Mouse (Mus musculus): ENCODE results near the gene Zbed4.
"Not testable (repeated sequence)": the region's sequence is repeated elsewhere in the genome, so short reads cannot be mapped to it uniquely, and the experiment has no call there.

Zbed4 gene

DNA sequence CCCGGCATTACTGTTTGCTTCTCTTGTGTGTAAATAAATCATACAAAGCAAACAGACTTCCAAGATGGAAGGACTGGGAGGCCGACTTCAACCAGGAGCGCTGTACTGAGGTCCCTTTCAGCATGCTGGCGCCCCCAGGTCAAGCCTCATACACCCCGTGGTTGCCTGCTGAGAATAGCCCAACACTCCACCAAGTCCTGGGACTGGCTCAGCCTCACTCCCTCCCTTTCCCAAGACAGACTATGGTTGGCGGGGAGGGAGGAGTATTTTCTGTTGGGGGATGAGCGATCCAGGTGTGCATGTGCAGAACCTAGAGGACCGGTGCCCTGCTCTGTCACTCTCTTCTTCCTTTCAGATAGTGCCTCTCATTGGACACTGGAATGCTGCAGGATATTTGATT is 56.7 kb downstream of the Zbed4 start:
- no peak for DNase-seq (ENCODE audit: low spot score in 2 of 2)

DNA sequence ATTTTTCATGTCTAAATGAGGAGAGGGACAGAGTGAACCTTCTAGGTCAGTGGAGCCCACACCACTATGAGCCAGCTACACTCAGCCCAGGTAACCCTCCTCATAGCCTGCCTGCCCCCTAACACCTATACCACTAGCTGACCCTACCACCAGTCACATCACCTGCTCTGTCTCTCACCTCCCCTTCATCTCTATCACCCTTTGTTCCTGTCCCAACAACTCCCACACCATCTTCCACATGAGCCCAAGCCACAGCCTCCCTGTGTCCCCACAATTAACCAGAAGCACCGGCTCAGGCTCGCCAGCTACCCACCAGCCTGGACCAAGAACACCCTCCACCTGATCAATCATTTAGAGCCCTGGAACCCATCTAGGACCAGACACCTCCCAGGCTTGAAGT is 58.9 kb downstream of the Zbed4 start:
- DNase-seq (ENCODE audit: low spot score in 2 of 2): no peak

DNA sequence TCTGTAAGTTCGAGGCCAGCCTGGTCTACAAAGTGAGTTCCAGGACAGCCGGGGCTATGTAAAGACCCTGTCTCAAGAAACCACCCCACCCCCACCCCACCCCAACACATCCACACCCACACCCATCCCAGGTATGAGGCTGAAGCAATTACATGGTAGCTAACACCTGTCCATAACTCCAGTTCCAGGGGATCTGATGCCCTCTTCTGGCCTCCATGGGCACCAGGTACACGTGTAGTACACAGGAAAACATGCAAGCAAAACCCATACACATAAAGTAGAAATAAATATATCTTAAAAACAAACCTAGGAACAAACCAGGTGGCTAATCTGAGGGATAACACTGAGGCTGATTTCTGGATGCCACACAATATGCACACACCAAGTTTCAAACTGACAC is 61.8 kb downstream of the Zbed4 start:
- DNase-seq (ENCODE audit: low spot score in 2 of 2): no peak

DNA sequence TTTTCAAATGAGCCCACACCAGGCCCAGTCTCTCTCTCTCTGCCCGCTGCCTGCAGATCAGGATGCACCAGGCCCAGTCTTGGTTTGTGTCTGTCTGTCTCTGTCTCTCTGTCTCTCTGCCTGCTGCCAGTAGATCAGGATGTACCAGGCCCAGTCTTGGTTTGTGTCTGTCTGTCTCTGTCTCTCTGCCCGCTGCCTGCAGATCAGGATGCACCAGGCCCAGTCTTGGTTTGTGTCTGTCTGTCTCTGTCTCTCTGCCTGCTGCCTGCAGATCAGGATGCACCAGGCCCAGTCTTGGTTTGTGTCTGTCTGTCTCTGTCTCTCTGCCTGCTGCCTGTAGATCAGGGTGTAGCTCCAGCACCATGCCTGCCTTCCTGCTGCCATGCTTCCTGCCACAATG is 62.4 kb downstream of the Zbed4 start:
- DNase-seq (ENCODE audit: low spot score in 2 of 2): not testable (repeated sequence)

DNA sequence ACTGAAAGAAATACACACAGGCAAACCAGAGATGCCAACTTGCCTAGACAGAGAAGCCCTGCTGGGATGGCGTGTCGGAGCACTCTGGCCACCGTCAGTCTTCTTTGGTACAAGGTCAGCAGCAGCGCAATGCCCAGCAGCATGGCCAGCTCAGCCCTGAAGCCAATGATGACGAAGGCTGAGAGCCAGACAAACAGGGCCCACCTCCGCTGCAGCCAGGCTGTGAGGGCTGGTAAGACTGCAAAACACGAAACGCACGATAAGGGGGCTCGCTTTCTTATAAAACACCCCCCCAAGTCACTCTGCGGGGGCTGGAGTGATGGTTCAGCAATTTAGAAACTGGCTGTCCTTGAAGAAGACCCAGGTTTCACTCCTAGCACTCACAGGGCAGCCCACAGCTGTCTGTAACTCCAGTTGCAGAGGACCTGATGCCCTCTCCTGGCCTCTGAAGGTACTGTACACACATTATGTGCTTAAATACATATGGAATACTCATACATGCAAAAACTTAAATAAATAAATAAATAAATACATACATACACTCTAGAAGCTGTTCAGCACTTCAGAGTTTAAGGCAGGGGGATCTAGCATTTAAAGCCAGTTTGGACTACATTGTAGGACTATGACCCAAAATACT is 63.1 kb downstream of the Zbed4 start:
- no peak for DNase-seq (ENCODE audit: low spot score in 2 of 2)

DNA sequence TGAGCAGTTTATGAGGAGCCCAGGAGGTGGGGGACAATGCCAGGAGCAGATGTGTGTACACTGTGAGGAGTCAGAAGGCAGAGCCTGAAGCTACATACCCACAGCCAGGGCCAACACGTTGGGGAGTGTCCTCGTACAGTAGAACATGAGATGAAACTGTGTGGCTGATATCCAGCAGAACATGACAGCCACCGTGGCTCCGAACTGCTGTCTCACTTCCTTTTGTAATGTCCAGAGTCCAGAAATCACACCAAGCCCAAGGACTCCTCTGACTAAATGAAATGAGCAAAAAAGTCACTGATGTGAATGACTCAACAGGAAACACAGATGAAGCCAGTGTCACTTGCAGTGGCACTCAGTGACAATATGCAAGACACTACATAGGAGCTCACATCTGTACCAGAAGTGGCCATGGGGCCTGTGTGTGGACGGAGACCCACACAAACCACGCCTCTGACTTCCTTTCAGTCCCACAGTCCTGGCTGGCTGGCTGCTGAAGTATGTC is 63.8 kb downstream of the Zbed4 start:
- no peak for DNase-seq (ENCODE audit: low spot score in 2 of 2)

DNA sequence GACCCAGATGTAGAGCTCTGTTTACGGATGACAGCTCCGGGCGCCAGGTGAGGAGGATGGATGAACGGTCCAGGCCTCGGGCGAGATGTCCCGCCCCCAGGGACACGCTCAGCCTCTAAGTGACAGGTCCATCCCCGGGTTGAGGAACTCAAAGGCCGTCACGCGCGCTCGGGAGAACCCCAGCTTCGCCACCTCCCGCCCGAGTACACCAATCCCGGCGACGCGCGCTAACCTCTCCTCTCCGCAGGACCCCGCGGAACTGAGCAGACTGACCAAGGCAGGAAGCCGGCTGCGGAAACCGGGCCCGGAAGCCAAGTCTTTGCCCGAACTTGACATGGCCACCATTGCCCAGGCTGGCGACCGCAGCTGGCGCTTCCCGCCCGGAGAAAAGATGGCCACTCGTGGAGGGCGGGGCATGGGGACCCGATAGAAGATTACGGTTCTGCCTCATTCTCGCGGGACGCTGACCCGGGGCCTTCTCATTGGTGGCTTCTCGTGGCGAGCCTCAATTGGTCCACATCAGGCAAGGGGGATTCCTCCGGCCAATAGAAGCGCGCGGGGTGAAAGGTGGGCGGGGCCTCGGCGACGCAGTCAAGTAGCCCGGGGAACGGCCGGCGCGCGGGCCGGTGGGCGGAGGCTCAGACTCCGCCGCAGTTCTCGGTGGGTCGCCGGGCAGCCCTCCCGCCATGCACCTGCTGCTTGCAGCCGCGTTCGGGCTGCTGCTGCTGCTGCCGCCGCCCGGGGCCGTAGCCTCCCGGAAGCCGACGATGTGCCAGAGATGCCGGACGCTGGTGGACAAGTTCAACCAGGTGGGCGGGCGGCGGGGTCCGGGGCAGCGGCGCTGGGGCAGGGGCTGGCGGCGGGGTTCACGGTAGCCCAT is 67.8 kb downstream of the Zbed4 start, which contains the start of the genes Alg12 and Creld2:
Alg12 (minus strand) TSS at position 293 of the 880 bp plus-strand sequence.
Creld2 (plus strand) TSS at position 621 of the 880 bp plus-strand sequence.
- DNase-seq (ENCODE audit: low spot score in 2 of 2): peak; percentile 100

DNA sequence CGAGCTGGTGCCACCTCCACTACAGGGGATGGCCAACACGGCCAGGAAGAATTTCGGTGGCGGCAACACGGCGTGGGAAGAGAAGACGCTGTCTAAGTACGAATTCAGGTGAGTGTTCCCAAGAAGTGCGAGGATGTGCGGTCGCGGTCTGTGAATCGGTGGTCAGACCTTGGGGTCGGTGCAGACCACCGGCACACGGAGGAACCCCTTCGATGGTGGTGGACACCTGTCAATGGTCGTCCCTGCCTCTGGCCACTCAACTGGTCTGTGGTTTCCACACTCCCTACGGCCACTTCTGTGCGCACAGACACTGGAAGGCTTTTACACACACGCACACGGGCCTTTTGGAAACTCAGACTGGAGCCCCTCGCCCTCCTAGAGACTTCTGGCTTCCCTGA is 68.4 kb downstream of the Zbed4 start:
- DNase-seq (ENCODE audit: low spot score in 2 of 2): no peak

DNA sequence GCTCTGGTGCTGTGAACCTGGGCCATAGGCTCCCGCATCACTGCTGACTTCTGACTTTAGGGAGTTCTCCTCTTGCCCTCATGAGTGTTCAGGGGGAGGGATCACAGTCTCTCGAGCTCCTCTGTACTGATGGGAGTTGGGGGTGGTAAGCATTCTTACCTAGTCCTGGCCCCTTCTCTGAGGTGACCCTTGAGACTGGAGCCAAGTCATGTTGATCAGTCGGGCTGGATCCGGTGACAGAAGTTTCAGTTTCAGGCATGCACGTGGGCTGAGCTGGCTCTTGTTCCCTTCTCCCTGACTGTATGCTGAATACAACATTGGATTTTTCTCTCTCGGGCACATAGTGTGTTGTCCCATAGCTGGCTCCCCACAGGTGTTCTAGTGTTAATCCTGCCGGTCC is 69.9 kb downstream of the Zbed4 start:
- no peak for DNase-seq (ENCODE audit: low spot score in 2 of 2)

DNA sequence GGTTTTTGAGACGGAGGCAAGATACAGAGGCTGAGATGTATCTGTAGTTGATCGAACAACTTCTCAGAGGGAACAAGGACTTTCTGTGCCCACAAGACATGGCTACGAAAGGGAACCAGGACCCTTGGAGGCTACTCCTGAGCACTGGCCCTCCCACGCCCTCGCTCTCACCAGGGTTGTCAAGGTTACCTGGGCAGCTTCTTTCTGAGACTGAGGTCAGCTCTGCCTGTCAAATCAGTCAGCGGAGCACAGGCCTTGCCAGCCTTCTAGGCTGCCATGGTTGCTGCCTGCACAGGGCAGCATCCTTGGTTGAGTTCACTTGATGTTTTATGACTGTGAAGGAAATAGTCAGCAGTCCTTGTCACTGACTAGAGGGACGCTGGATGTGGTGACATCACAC is 71.1 kb downstream of the Zbed4 start:
- no peak for DNase-seq (ENCODE audit: low spot score in 2 of 2)

DNA sequence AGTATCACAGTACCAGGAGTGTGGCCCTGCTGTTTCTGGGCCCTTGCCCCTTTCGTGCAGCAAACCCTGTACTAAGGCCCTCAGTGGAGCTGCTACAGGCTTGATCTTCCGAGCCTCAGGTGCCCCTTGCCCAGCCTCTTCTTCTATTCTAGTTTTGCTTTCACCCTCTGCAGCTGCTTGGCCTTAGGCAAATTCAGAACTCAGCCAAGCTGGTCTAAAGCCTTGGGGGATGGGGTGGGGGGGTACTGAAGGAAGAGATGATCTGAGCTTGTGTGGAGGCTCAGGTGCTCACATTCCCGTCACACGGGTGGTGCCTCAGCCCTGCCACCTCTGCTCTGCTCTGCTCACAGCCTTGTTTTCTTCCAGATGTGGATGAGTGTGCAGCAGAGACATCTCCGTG is 71.9 kb downstream of the Zbed4 start:
- DNase-seq (ENCODE audit: low spot score in 2 of 2): no peak

DNA sequence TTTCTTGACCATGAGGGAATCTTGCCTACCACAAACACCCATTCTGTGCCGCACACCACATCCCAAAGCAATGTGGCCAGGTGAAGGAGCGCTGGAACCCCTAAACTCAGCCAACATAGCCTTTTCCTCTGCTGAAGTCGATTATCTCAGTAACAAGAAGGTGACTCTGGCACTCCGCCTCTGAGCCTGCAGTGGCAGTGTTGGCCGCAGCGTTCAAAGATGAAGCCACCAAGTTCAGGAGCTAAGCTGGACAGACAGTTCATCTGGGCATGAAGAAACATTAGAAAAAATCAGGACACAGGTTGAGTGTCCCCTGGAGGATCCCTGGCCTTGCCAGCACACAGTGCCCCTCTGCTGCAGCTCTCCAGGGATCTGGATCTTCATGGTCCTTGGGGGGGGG is 76.0 kb downstream of the Zbed4 start:
- DNase-seq (ENCODE audit: low spot score in 2 of 2): no peak

DNA sequence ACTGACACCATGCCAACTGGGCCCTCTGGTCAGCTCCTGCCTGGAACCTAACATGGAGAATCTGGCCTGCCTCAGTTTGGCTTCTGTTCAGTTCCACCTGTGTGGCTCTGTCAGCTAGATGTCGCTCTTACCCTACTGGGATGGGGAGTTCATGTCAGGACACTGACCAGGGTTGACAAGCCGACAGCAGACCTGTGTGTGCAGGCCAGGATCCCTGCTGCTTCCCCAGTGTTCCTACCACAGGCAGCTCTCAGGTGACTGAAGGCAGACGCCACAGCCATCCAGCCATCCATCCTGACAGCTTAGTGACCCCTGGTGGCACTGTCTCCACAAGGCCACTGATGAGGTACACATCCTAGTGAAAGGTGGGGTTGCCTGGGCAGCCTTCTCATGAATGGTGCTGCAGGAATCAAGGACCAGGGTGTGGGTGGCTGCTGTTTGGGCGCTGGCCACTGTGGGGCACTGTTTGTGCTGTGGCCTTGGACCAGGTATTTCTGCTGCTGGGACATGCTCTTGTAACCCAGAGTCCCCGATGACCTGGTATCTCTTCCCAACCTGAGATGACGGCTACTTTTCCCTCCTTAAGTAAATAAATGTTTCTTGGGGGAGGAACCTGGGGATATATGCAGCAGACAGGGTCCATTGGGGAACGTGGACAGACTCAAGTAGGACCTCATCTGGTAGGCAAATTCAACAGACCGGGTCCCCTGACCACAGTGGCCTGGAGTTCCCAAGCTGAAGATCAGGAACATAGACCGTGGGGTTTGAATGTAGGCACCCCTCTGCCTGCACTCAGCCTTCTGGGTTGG is 76.7 kb downstream of the Zbed4 start:
- peak; percentile 37 to 60 for DNase-seq (ENCODE audit: low spot score in 2 of 2)

DNA sequence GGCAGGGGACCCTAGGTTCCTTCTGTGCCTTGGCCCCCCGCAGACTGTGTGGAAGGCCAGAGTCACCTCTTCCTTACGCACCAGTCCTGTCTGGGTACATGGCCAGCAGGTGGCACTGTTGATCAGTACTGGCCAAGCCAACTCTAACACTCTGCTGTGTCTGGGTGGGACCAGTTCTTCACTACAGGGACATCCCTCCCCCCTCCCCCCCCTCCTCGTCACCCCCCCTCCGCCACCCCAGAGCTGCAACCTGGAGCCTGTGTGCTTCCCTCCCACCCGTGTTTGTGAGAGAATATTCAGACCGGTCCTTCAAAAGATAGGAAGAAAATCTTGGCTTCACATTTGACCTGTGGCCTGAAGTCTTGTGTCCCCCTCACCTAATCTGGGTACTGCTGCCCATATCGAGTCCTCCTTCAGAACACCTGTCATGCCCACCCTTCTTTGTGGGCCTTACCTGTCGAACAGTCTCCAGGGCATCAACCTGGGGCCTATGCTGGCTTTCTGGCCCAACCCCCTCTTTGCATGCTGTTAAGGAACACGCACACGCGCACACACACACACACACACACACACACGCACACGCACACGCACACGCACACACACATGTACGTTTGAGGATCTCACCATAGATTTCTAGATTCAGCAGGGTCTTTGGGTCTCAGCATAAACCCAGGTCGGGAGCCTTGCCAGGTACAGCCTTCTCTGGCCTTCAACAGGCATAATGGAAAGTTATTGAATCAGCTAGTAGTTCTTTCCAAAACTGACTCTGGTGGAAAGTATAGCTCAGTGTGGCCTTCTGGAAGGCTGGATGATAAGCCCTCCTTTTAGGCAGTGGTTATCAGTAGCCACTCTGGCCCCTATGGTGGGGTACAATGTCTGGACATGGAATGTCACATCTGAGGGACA is 77.6 kb downstream of the Zbed4 start:
- DNase-seq (ENCODE audit: low spot score in 2 of 2): peak; percentile 79 to 86

DNA sequence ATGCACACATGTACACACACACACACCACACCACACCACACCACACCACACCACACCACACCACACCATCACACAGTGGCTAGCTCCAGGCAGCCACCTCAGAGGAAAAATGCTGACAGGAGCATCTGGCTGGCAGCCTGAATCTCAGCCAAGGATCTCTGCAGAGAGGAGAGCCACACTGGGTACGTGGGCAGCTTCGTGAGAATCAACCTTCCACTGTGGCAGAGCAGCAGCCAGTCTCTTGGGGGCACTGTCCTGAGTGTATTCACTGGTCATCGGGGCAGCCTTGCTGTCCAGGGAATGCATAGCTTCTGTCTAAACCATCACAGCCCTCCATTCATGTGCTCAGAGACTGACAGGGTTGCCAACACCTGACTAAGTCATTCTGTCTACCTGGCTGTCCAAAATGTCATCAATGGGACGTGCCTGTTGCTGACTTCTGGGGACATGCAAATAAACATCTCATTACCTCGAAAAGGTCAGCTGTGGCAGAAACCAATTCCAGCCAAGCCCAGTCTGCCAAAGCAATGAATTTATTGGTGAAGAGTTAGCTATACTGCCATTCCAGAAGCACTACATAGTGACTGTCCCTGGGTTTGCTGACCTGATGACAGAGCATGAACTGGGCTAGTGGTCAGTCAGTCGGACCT is 78.5 kb downstream of the Zbed4 start:
- DNase-seq (ENCODE audit: low spot score in 2 of 2): no peak

DNA sequence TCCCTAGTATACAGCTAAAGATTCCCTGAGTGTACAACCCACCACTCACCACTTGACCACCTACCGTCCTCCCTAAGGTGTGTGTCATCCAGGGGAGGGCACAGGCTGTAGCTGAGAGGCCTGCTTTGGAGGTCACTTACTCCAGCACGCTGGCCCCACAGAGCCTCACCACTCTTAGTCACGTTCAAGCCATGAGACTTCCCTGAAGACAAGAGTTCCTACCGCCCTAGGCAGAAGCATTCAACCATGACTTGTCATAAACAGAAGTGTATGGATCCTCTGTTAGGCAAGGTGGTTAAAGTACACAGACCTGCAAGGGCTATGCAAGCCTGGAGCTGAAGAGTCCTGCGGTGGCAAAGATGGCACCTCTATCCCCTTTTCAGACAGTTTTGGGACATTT is 79.2 kb downstream of the Zbed4 start:
- DNase-seq (ENCODE audit: low spot score in 2 of 2): no peak

DNA sequence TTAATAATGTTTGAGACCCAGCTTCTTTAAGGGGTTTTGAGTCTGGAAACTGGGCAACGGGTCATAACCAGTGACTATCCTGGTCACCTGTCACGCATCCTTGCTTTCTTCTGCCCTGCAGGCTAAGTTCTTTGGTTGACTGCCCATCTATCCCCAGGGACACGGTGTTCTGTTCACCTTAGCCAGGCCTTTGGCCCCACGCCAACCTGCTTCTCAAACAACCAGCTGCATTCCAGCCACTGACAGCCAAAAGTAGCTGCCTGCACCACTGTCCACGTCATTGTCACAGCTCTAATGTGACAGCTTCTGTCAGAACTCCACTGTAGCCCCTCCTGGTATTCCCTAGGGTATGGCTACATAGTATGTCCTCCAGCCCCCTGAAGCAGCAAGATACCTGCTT is 80.0 kb downstream of the Zbed4 start:
- no peak for DNase-seq (ENCODE audit: low spot score in 2 of 2)

DNA sequence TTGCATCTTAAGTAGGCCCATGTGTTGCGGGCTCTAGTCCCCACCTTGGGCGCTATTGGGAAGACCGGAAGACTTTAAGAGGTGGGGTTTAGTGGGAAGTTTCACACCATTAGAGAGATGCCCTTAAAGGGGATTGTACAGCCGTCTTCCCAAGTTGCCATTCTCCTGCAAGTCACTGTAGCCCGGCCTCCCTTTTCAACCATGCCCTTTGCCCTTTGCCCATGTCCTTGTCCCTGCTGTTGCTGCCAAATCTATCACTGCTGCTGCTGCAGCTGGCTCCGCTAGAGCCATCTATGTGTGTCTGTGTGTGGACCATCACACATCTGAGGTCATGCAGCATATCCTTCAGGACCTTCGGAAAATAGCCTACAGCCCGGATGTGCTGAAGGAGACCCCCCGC is 81.1 kb downstream of the Zbed4 start:
- no peak for DNase-seq (ENCODE audit: low spot score in 2 of 2)
